Mouse (Mus musculus) ovary, postnatal 10 days (tissue): ENCODE measurements around the gene Ezh1.

ENCODE experiments used
- DNase-seq: peaks from one replicate; pipeline ENCODE4 v3.0.0; 2022; ENCODE audit warnings: low spot score

Ezh1 gene

GRCm38 (mm10) chr11:101246702-101247012 lies 20.4 kb upstream of the Ezh1 start:
- no peak for DNase-seq

- DNase-seq: peak; percentile 44
Observed at GRCm38 (mm10) chr11:101245855-101246701, 19.8 kb upstream of the Ezh1 start, which contains the start of gene Ramp2. Gene Ramp2 (plus strand): TSS chr11:101246028.

- no peak for DNase-seq
Observed at GRCm38 (mm10) chr11:101245071-101245470, 18.8 kb upstream of the Ezh1 start.

- DNase-seq: no peak
Observed at GRCm38 (mm10) chr11:101238071-101238647, 11.9 kb upstream of the Ezh1 start.

GRCm38 (mm10) chr11:101236782-101237181 lies 10.5 kb upstream of the Ezh1 start:
- DNase-seq: no peak

GRCm38 (mm10) chr11:101235429-101235828 lies 9.2 kb upstream of the Ezh1 start:
- DNase-seq: no peak

GRCm38 (mm10) chr11:101234124-101234523 lies 7.9 kb upstream of the Ezh1 start:
- no peak for DNase-seq

GRCm38 (mm10) chr11:101233240-101233639 lies 7.0 kb upstream of the Ezh1 start:
- no peak for DNase-seq

GRCm38 (mm10) chr11:101232010-101232839 lies 6.0 kb upstream of the Ezh1 start:
- DNase-seq: no peak

- DNase-seq: peak; percentile 30
Observed at GRCm38 (mm10) chr11:101230991-101231871, 5.0 kb upstream of the Ezh1 start.

- DNase-seq: no peak
Observed at GRCm38 (mm10) chr11:101230526-101230925, 4.3 kb upstream of the Ezh1 start.

GRCm38 (mm10) chr11:101230061-101230511 lies 3.8 kb upstream of the Ezh1 start:
- DNase-seq: no peak

GRCm38 (mm10) chr11:101229361-101229900 lies 3.2 kb upstream of the Ezh1 start:
- DNase-seq: no peak

GRCm38 (mm10) chr11:101225331-101226064 lies 765 bp downstream of the Ezh1 start:
- DNase-seq: no peak

- DNase-seq: no peak
Observed at GRCm38 (mm10) chr11:101224337-101224736, 1.9 kb downstream of the Ezh1 start.

- no peak for DNase-seq
Observed at GRCm38 (mm10) chr11:101221306-101221986, 4.8 kb downstream of the Ezh1 start.

- DNase-seq: no peak
Observed at GRCm38 (mm10) chr11:101220853-101221252, 5.4 kb downstream of the Ezh1 start.

- no peak for DNase-seq
Observed at GRCm38 (mm10) chr11:101218436-101219055, 7.7 kb downstream of the Ezh1 start.

- DNase-seq: no peak
Observed at GRCm38 (mm10) chr11:101216936-101217335, 9.3 kb downstream of the Ezh1 start.

- DNase-seq: no peak
Observed at GRCm38 (mm10) chr11:101211970-101212369, 14.3 kb downstream of the Ezh1 start.
